Mouse (Mus musculus): ENCODE measurements around the gene Ddr2. TPM values are rescaled to one million over a fixed set of nuclear protein-coding genes. Genes with fewer than 3 reads are reported as not detected.

Gene Ddr2
- polyA plus RNA-seq, 1 experiment from 2014 or later: 41.1 TPM

DNA sequence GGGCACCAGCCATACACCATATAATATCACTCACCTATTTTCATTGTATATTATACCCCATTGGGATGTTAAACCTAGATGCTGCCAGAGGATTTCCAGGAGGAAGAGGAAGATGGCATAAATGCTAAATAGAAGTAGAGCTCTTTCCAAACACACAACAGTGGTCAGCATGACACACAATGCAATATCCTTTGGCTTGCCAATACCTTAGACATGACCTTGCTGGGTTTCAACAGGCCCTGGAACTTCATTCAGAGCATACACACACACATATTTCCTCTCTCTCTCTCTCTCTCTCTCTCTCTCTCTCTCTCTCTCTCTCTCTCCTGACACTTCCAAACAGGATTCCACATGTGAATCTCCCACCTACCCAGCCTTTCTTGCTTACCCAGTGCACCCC lies 66.8 kb downstream of the Ddr2 start:
- ATAC-seq (replicated peaks; ENCODE audit: low FRiP score, low TSS enrichment, low read depth) (no peak), DNase-seq (ENCODE audit: low spot score) (no peak)
- H3K4me2 ChIP-seq (ENCODE audit: low read length): no peak overlapping the region
- no peaks in the 10 kb centered on the region for H3K9me3 ChIP-seq (ENCODE audit: control insufficient read depth, low read length)
- H3K36me3 ChIP-seq (ENCODE audit: control insufficient read depth, insufficient read depth, low read length): no peaks in the 10 kb centered on the region
- no peaks in the 10 kb centered on the region for H3K27me3 ChIP-seq (replicated peaks; ENCODE audit: control insufficient read depth, insufficient read depth, low read length)
- no peak overlapping the region for H3K4me3 ChIP-seq (ENCODE audit: low read depth, low read length)
- H3K4me1 ChIP-seq (replicated peaks; ENCODE audit: control insufficient read depth, insufficient read depth, low read length): no peaks in the 10 kb centered on the region
- no peak overlapping the region for H3K9ac ChIP-seq (ENCODE audit: low read length)
- no peak overlapping the region for H3K27ac ChIP-seq (ENCODE audit: low read depth)

DNA sequence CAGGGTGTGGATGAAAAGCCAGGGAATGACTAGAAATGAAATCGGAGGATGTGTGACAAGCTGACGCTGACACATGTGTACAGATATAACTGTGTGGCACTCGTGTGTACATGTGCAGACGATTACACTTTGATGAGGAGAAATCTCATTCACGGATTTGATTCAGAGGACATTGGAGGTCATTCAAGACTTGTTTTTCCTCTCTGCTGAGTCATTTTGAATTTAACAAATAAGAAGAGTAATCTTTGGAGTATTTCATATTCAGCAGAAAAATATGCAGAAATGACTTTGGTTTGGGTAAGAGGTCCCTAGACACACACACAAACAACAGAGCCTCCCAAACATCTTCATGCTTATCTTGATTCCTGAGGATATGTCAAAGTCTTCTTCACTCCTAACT lies 67.6 kb downstream of the Ddr2 start:
- H3K9me3 ChIP-seq (ENCODE audit: control insufficient read depth, low read length): no peaks in the 10 kb centered on the region
- no peaks in the 10 kb centered on the region for H3K27me3 ChIP-seq (replicated peaks; ENCODE audit: control insufficient read depth, insufficient read depth, low read length)
- WGBS: 91% methylated on average over 5 of the region's 5 CpGs
- H3K27ac ChIP-seq (ENCODE audit: low read depth): no peak overlapping the region
- DNase-seq (ENCODE audit: low spot score) (no peak), ATAC-seq (replicated peaks; ENCODE audit: low FRiP score, low TSS enrichment, low read depth) (no peak)
- no peaks in the 10 kb centered on the region for H3K36me3 ChIP-seq (ENCODE audit: control insufficient read depth, insufficient read depth, low read length)
- H3K4me3 ChIP-seq (ENCODE audit: low read depth, low read length): no peak overlapping the region
- no peak overlapping the region for H3K9ac ChIP-seq (ENCODE audit: low read length)
- H3K4me1 ChIP-seq (replicated peaks; ENCODE audit: control insufficient read depth, insufficient read depth, low read length): no peaks in the 10 kb centered on the region
- H3K4me2 ChIP-seq (ENCODE audit: low read length): no peak overlapping the region

DNA sequence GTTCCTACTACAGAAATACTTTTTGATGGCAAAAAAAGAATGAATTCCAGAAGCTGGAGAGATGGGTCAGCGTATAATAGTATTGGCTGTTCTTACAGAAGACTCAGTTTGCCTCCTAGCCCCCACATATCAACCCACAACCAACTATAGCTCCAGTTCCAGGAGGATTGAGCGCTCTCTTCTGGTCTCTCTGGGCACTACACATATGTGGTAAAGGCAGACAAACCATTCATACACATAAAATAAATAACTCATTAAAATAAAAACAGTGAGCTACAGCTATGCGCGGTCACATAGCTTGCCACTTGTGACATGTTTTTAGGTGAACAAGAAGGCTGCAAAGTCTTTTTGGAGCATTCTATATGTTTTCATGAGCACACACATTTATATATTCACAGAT lies 71.2 kb downstream of the Ddr2 start:
- Histone ChIP-seq H3K27me3 (replicated peaks; ENCODE audit: control insufficient read depth, insufficient read depth, low read length) (no peaks in the 10 kb centered on the region), H3K36me3 (ENCODE audit: control insufficient read depth, insufficient read depth, low read length) (no peaks in the 10 kb centered on the region), H3K4me2 (ENCODE audit: low read length) (no peak overlapping the region), H3K4me3 (ENCODE audit: low read depth, low read length) (no peak overlapping the region), H3K4me1 (replicated peaks; ENCODE audit: control insufficient read depth, insufficient read depth, low read length) (no peaks in the 10 kb centered on the region), H3K27ac (ENCODE audit: low read depth) (no peak overlapping the region), H3K9me3 (ENCODE audit: control insufficient read depth, low read length) (no peaks in the 10 kb centered on the region), H3K9ac (ENCODE audit: low read length) (no peak overlapping the region)
- WGBS: 74% methylated on average over 4 of the region's 4 CpGs
- ATAC-seq (replicated peaks; ENCODE audit: low FRiP score, low TSS enrichment, low read depth) (no peak), DNase-seq (ENCODE audit: low spot score) (peak; percentile 37)

DNA sequence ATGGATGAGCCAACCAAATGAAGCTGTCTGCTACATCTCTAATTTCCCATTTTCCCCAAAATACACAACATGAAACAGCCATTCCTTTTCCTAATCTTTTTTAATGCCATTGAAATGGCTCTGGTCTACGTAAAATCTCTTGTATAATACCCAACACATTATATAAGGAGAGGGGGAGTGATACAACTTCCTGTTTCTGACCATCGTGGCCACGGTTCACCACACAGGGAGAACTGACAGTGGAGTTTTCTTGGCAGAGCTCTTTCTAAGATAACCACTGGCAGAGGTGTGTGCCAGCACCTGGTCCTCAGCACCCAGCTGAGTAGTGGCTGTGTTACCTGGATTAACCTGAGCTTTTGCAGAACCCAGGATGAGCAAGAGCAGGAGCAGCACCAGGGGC lies 75.0 kb downstream of the Ddr2 start:
- 68% methylated on average over 3 of the region's 3 CpGs for WGBS
- Histone ChIP-seq H3K27me3 (replicated peaks; ENCODE audit: control insufficient read depth, insufficient read depth, low read length) (no peaks in the 10 kb centered on the region), H3K36me3 (ENCODE audit: control insufficient read depth, insufficient read depth, low read length) (no peaks in the 10 kb centered on the region), H3K4me3 (ENCODE audit: low read depth, low read length) (no peak overlapping the region), H3K9me3 (ENCODE audit: control insufficient read depth, low read length) (no peaks in the 10 kb centered on the region), H3K9ac (ENCODE audit: low read length) (no peak overlapping the region), H3K4me1 (replicated peaks; ENCODE audit: control insufficient read depth, insufficient read depth, low read length) (no peaks in the 10 kb centered on the region), H3K4me2 (ENCODE audit: low read length) (no peak overlapping the region), H3K27ac (ENCODE audit: low read depth) (no peak overlapping the region)
- ATAC-seq (replicated peaks; ENCODE audit: low FRiP score, low TSS enrichment, low read depth) (no peak), DNase-seq (ENCODE audit: low spot score) (peak; percentile 42)

DNA sequence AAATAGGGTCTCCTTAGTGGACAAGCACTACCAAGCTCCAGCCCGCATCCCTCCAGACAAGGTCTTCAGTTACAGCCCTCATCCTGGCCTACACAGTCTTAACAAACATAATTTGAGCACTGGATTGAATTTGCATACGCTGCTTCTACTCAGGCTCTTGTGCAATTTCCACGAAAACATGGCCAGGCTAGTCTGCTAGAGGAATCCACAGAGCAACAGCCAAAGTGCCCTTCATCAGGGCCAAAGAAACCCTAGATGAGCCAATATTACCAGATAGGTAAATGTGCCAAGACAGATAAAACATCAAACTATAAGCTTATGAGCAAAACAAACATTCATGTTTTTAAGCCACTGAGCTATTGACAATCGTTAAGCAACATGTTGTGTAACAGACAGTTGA lies 75.6 kb downstream of the Ddr2 start:
- no peak for ATAC-seq (replicated peaks; ENCODE audit: low FRiP score, low TSS enrichment, low read depth)
- Histone ChIP-seq H3K27me3 (replicated peaks; ENCODE audit: control insufficient read depth, insufficient read depth, low read length) (no peaks in the 10 kb centered on the region), H3K4me1 (replicated peaks; ENCODE audit: control insufficient read depth, insufficient read depth, low read length) (no peaks in the 10 kb centered on the region), H3K9ac (ENCODE audit: low read length) (no peak overlapping the region), H3K27ac (ENCODE audit: low read depth) (no peak overlapping the region), H3K4me2 (ENCODE audit: low read length) (no peak overlapping the region), H3K9me3 (ENCODE audit: control insufficient read depth, low read length) (no peaks in the 10 kb centered on the region), H3K36me3 (ENCODE audit: control insufficient read depth, insufficient read depth, low read length) (no peaks in the 10 kb centered on the region), H3K4me3 (ENCODE audit: low read depth, low read length) (no peak overlapping the region)
- peak; percentile 36 for DNase-seq (ENCODE audit: low spot score)
- 89% methylated on average over 4 of the region's 4 CpGs for WGBS

DNA sequence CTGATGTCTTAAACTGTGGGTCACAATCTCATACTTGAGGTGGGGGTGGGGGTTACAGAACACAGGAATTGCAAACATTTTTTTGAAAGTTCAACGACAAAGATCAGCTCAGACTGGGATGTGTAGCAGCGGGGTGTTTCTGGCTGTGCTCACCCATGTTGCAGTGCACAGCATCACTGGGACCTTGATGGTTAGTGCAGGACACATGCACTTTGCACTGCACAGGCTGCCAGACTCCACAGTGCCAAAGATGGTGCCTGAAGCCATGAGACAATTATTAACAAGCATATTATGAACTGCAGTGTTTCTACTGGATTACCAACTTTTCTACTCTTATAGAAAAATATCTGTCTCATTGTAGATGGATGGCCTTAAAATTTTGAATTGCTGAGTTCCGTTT lies 78.9 kb downstream of the Ddr2 start:
- no peaks in the 10 kb centered on the region for H3K36me3 ChIP-seq (ENCODE audit: control insufficient read depth, insufficient read depth, low read length)
- H3K9me3 ChIP-seq (ENCODE audit: control insufficient read depth, low read length): no peaks in the 10 kb centered on the region
- H3K4me1 ChIP-seq (replicated peaks; ENCODE audit: control insufficient read depth, insufficient read depth, low read length): no peaks in the 10 kb centered on the region
- DNase-seq (ENCODE audit: low spot score): peak; percentile 27
- 80% methylated on average over 3 of the region's 3 CpGs for WGBS
- no peak overlapping the region for H3K27ac ChIP-seq (ENCODE audit: low read depth)
- no peaks in the 10 kb centered on the region for H3K27me3 ChIP-seq (replicated peaks; ENCODE audit: control insufficient read depth, insufficient read depth, low read length)
- H3K9ac ChIP-seq (ENCODE audit: low read length): no peak overlapping the region
- H3K4me3 ChIP-seq (ENCODE audit: low read depth, low read length): no peak overlapping the region
- ATAC-seq (replicated peaks; ENCODE audit: low FRiP score, low TSS enrichment, low read depth): no peak
- no peak overlapping the region for H3K4me2 ChIP-seq (ENCODE audit: low read length)

DNA sequence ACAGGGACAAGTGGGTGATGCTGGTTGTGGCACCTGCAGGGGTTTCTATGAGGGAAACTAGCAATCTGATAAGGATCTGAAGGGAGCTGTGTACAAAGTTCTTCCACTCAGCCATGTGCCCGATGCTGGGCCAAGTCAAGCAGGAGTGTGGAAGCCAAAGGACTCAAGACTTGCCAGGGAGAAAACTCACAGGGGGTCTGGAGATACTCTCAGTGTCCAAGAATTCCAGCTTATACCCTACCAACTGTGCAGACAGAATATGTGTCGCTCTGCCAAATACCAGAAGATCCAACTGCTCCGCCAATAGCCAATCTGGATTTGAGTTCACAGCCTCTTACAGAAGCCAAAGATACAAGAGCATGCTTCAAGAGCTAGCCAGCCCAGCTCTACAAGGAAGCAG lies 95.8 kb downstream of the Ddr2 start:
- Histone ChIP-seq H3K36me3 (ENCODE audit: control insufficient read depth, insufficient read depth, low read length) (no peaks in the 10 kb centered on the region), H3K27ac (ENCODE audit: low read depth) (no peak overlapping the region), H3K4me1 (replicated peaks; ENCODE audit: control insufficient read depth, insufficient read depth, low read length) (no peaks in the 10 kb centered on the region), H3K27me3 (replicated peaks; ENCODE audit: control insufficient read depth, insufficient read depth, low read length) (no peaks in the 10 kb centered on the region), H3K9me3 (ENCODE audit: control insufficient read depth, low read length) (peaks cover 31% of the 10 kb centered on the region), H3K4me2 (ENCODE audit: low read length) (no peak overlapping the region), H3K9ac (ENCODE audit: low read length) (no peak overlapping the region), H3K4me3 (ENCODE audit: low read depth, low read length) (no peak overlapping the region)
- no peak for ATAC-seq (replicated peaks; ENCODE audit: low FRiP score, low TSS enrichment, low read depth)
- DNase-seq (ENCODE audit: low spot score): no peak
- whole genome bisulfite sequencing: 90% methylated on average over 3 of the region's 3 CpGs

DNA sequence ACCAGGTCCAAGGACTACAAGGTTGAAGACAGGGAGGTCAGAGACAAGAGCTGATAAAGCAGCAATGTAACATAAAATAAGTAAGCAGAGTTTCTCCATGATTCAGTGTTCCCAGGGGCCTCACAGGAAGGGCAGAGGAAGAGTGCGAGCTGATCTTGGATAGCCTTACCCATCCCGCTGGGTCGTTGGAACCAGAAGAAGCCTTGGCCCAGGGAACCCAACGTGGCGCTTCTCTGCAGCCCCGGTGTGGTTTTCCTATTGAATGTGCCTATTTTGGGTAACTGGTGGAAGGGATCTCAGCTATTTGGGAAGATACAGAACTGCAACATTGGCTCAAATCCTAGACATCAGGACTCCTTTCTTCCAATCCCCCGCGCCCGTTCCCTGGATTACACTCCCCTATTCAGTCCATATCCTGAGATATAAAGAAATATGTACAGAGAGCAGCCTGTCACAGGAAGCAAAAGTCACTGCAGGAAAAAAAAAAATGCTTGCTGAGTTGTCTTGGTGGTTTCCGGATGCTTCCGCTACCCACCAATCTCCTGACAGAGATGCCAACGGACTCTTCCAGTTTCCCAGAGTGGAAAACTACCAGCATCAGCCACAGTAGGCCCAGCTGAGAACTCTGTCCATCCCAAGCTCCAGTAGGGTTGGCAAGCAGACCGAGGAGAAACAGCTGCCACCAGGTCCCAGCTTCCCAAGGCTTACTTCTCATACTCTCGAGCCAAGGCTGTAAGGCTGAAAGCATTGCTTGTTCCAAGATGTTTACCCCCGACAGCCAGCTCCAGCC lies 99.7 kb downstream of the Ddr2 start:
- Histone ChIP-seq H3K36me3 (ENCODE audit: control insufficient read depth, insufficient read depth, low read length) (no peaks in the 10 kb centered on the region), H3K4me3 (ENCODE audit: low read depth, low read length) (no peak overlapping the region), H3K9ac (ENCODE audit: low read length) (no peak overlapping the region), H3K27ac (ENCODE audit: low read depth) (no peak overlapping the region), H3K9me3 (ENCODE audit: control insufficient read depth, low read length) (peaks cover 5% of the 10 kb centered on the region; the same call in 1 of the 2 replicates), H3K4me2 (ENCODE audit: low read length) (no peak overlapping the region), H3K27me3 (replicated peaks; ENCODE audit: control insufficient read depth, insufficient read depth, low read length) (no peaks in the 10 kb centered on the region), H3K4me1 (replicated peaks; ENCODE audit: control insufficient read depth, insufficient read depth, low read length) (no peaks in the 10 kb centered on the region)
- no peak for DNase-seq (ENCODE audit: low spot score)
- 93% methylated on average over 15 of the region's 15 CpGs for WGBS
- ATAC-seq (replicated peaks; ENCODE audit: low FRiP score, low TSS enrichment, low read depth): no peak

DNA sequence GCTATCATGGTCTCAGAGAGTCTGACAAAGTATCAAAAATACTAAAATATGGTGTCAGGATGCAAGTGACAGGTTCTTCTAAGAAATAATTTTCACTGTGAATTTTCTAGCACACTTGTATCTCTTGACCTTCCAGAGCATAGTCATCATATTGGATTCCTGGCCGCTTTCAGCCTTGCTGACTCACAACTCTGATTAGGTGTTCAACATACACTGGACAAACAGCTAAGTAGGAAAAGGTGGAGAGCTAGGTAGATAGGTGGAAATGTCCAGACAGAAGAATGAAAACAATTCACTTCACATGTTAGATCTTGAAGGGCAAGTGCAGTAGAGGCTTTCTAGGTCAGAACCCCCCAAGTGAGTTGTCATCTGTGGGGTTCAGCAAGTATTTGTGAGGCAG lies 101.3 kb downstream of the Ddr2 start:
- Histone ChIP-seq H3K4me2 (ENCODE audit: low read length) (no peak overlapping the region), H3K4me1 (replicated peaks; ENCODE audit: control insufficient read depth, insufficient read depth, low read length) (no peaks in the 10 kb centered on the region), H3K27me3 (replicated peaks; ENCODE audit: control insufficient read depth, insufficient read depth, low read length) (no peaks in the 10 kb centered on the region), H3K4me3 (ENCODE audit: low read depth, low read length) (no peak overlapping the region), H3K27ac (ENCODE audit: low read depth) (no peak overlapping the region), H3K9me3 (ENCODE audit: control insufficient read depth, low read length) (no peaks in the 10 kb centered on the region), H3K9ac (ENCODE audit: low read length) (no peak overlapping the region), H3K36me3 (ENCODE audit: control insufficient read depth, insufficient read depth, low read length) (peaks cover 8% of the 10 kb centered on the region)
- DNase-seq (ENCODE audit: low spot score) (no peak), ATAC-seq (replicated peaks; ENCODE audit: low FRiP score, low TSS enrichment, low read depth) (no peak)
- WGBS: 91% methylated on average over 1 of the region's 1 CpGs

Measured in intestine, embryonic 14.5 days (tissue).